Mouse (Mus musculus) adrenal gland, adult 8-10 months (tissue): Measurements from ENCODE around the gene Tut1. TPM values are rescaled to one million over a fixed set of nuclear protein-coding genes. Genes with fewer than 3 reads are reported as not detected.

ENCODE experiments used
- DNase-seq: peaks from one replicate; pipeline ENCODE4 v3.0.0; 2022
- total RNA-seq, 4 experiments: library from RNA; stranded (reverse); gene quantifications; 2 replicates each; pipeline ENCODE4 v1.2.4; 2022

The Tut1 gene
- total RNA-seq, result 10 to 100 TPM; 22.9 to 31.9 (median 26.8) TPM

DNA sequence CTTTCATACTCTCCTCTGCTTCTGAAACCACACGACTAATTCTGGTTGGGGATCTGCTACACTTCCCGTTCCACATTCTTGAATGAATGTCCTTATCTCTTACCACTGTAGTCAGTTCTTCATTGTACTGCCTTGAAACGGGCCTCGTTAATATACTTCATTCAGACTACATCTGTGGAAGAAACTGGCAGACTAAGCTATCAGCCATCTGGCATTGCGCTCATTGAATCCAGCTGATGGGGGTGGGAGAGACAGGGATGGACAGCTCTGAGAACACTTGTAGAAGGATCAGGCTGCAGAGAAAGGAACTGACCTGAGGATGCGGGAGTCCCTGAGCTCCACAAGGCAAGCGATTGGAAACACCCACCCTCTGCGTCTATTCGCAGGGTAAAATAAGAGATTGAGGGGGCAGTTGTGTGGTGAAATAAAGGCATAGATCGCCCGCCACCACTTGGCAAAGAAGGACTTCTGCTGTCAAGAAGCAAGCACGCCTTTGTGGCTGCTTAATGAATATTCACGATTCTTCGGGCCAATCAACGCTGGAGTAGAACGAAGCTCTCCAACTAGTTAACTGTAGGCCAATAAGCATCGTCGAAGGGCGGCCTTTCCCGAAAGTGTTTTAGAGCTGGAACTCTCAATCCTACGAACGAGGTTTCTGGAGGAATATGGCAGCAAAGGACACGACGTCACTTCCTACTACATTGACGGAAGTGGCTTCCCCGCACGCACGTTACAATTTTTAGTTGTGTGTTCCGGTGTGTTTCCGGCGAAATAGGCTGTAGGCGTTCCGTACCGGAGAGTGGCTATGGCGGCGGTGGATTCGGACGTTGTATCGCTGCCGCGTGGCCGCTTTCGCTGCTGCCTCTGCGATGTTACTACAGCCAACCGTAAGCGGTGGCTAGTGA, at the start of gene Tut1:
Gene Tut1, plus strand, starts transcription at position 713 of the 905 bp plus-strand sequence.
- peak; percentile 92 for DNase-seq

- DNase-seq, result no peak
Measured at GRCm38 (mm10) chr19:8908531-8908930, 45.1 kb upstream of the Tut1 start.

DNA sequence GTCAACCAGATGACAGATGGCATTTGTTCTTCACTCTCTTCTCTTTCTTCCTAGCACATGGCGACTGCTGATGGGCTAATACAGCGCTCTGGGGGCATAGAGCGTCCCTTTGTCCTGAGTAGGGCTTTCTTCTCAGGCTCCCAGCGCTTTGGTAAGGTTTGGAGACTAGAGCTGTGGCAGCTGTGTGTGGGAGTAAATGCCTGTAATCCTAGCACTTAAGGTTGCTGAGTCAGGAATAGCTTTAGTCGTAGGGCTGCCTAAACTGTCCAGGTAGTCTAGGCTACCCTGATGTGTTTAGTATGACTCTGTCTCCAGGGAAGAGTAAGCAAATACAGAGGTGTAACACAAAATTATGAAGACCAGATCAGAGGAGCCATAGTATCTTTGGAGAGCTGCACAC, 41.8 kb upstream of the Tut1 start:
- DNase-seq, result no peak

GRCm38 (mm10) chr19:8914212-8914611, 39.4 kb upstream of the Tut1 start:
- no peak for DNase-seq

- no peak for DNase-seq
Measured at GRCm38 (mm10) chr19:8919000-8919399, 34.6 kb upstream of the Tut1 start.

DNA sequence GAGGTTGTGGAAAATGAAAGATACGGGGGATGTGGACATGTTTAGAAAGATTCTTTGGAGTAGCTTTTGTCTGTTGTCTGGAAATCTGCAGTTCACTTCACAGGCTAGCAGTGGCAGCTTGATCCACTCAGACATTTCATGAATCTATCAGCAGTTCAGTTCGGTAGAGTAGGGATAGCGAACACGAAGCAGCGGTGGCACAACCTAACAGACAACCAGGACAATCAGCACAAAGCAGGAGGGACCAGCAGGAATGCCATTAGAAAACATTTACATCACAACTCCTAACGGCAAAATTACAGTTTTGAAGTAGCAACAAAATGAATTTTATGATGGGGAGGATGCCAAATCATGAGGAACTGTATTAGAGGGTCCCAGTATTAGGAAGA, 34.0 kb upstream of the Tut1 start:
- DNase-seq, result no peak

DNA sequence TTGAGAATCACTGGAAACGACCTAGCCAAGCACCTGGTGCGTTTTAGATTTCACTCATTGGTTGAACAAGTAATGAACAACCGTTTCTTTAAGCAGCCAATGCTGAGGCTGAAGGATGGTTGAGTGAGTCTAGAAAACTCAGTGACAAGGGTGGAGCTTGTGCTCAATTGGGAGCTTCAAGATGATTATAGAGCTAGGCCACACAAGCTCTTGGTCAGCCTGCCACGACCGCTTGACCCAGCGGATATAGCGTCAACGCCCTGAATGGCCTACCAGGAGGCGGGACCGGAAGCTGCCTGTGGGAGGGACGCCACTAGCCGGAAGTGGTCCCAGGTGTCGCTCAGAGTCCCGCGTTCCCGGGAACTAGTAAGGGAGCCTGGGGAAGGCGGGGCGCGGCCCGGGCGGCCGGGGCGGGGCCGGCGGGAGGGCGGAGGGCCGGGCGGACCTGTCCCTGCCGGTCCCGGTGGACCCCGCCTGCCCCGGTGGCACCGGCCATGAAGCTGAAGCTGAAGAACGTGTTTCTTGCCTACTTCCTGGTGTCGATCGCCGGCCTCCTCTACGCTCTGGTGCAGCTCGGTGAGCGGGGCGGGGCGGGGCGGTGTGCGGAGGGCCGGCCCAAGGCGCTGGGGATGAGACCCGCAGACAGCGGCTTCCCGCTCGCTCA, 33.4 kb upstream of the Tut1 start, which contains the start of gene B3gat3:
Gene B3gat3, plus strand, starts transcription at position 302 of the 664 bp plus-strand sequence.
- DNase-seq, result peak; percentile 95

DNA sequence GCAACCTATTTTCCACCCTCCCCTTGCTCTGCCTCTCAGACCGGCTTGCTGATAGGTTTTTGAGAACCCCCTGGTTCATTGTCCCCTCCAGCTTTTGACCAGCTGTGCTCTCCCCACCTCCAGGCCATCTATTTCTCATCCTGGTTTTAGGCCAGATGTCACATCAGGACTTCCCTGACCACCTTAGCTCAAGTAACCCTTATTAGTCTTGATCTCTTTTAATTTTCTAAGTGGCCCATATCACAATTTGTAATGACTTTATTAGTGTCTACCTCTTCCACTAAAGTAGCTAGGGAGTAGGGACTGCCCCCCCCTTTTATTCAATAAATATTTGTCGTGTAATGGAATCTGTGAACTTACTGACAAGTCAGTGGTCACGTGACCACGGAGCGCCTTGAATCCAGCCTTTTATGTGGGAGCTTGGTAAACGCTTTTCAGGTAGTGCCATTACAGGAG, 32.8 kb upstream of the Tut1 start:
- no peak for DNase-seq

GRCm38 (mm10) chr19:8921741-8922140, 31.9 kb upstream of the Tut1 start:
- DNase-seq, result no peak

- DNase-seq, result no peak
Measured at GRCm38 (mm10) chr19:8926766-8927165, 26.9 kb upstream of the Tut1 start.

- no peak for DNase-seq
Measured at GRCm38 (mm10) chr19:8927891-8928525, 25.6 kb upstream of the Tut1 start.

GRCm38 (mm10) chr19:8928689-8929223, 24.9 kb upstream of the Tut1 start:
- DNase-seq, result peak; percentile 53

- DNase-seq, result peak; percentile 94
Measured at GRCm38 (mm10) chr19:8929224-8930088, 24.2 kb upstream of the Tut1 start, which contains the start of the genes Rom1 and Eml3. TSS of gene Rom1 (minus strand) at chr19:8929356. TSS of gene Eml3 (plus strand) at chr19:8929552.

DNA sequence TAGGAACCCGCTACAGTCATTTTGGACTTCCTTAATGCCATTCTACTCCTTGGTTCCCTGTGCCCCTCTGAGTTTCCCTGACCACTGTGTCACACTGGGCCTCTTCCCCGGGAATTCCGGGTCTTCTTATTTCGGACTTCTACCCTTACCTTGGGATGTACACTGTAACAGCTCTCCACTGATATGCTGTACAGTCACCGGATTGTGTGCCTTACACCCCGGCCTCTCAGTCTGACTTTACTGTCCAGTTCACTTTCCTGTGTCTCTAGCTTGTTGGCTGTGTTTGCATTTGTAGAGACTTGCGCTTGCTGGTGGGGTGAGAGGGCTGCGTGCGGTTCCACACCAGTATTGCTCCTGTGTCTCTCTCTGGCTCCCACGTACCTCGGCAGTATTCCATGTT, 23.5 kb upstream of the Tut1 start:
- DNase-seq, result no peak

- no peak for DNase-seq
Measured at GRCm38 (mm10) chr19:8930771-8931170, 22.9 kb upstream of the Tut1 start.

- no peak for DNase-seq
Measured at GRCm38 (mm10) chr19:8936736-8937135, 16.9 kb upstream of the Tut1 start.

GRCm38 (mm10) chr19:8940526-8941133, 13.0 kb upstream of the Tut1 start:
- DNase-seq, result no peak

- DNase-seq, result no peak
Measured at GRCm38 (mm10) chr19:8941136-8941514, 12.5 kb upstream of the Tut1 start.

DNA sequence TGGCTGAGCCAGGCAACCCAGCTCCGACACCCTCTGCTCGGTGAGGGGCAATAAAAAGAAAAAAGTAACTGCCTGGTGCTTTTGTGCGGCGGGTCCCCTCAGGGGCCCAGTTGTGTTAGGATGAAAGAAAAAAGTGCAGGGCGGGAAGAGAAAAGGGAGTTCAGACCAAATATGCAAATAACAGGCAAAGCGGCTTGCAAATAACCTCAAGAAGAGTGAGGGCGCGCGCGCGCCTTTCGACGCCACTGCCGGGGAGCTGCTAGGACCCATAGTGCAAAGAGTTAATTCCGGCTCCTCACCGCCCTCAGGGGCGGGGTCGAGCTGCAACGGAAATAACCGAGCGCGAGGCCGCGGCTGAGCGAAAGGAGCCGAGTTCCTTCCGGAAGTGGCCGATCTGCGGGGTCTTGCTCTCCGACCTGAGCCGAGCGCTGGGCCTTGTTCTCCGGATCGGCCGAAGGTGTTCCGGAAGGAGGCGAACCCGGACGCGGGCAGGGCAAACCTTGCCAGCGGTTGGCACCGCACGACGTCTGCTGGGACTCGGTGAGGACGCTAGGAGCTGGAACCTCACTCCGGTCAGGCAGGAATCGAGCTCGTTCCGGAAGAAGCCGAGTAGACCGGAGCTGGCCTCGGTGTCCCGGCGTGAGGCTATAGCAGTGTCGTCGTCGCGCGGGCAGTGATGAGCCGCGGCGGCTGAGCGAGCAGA, 12.0 kb upstream of the Tut1 start, which contains the start of gene Mta2:
Gene Mta2, plus strand, starts transcription at position 361 of the 703 bp plus-strand sequence.
- peak; percentile 93 for DNase-seq

GRCm38 (mm10) chr19:8942276-8942964, 11.2 kb upstream of the Tut1 start:
- no peak for DNase-seq
